Mouse (Mus musculus): ENCODE measurements around the gene Cox14.

- TF ChIP-seq E2F4 (IDR thresholded peaks at IDR 0.05; ENCODE audit: borderline replicate concordance, low read depth, low read length) (no peak), NRF1 (IDR thresholded peaks at IDR 0.05; ENCODE audit: insufficient read depth, low read depth, low read length, poor library complexity, severe bottlenecking) (no peak), CTCF (IDR thresholded peaks at IDR 0.05 in 2 of 3, conservative IDR thresholded peaks at IDR 0.05 in 1 of 3; ENCODE audit: control insufficient read depth in 1 of 3, insufficient read depth in 1 of 3, low read depth in 2 of 3, low read length in 3 of 3, poor library complexity in 1 of 3, severe bottlenecking in 1 of 3) (no peak), UBTF (IDR thresholded peaks at IDR 0.05; ENCODE audit: borderline replicate concordance, insufficient read depth, low read depth, low read length) (no peak), MAX (IDR thresholded peaks at IDR 0.05; ENCODE audit: low read length) (no peak), KAT2A (conservative IDR thresholded peaks at IDR 0.05; ENCODE audit: low read depth, low read length) (no peak), NELFE (IDR thresholded peaks at IDR 0.05; ENCODE audit: low read depth, low read length) (no peak), ZNF384 (IDR thresholded peaks at IDR 0.05; ENCODE audit: low read depth, low read length) (no peak), SMC3 (IDR thresholded peaks at IDR 0.05; ENCODE audit: low read depth, low read length) (no peak), POLR2A (IDR thresholded peaks at IDR 0.05; ENCODE audit: control insufficient read depth in 1 of 2, insufficient read depth in 1 of 2, low read depth in 1 of 2, low read length in 2 of 2, poor library complexity in 1 of 2) (no peak), MYC (IDR thresholded peaks at IDR 0.05; ENCODE audit: low read depth, low read length) (no peak), USF1 (IDR thresholded peaks at IDR 0.05; ENCODE audit: low read depth, low read length) (no peak), MAZ (IDR thresholded peaks at IDR 0.05; ENCODE audit: low read depth, low read length) (no peak)
Measured at GRCm38 (mm10) chr15:99715982-99716746, 9.3 kb upstream of the Cox14 start.

All from MEL (cell line).